Mouse (Mus musculus): Measurements from ENCODE around the gene Tab3. TPM values are rescaled to one million over a fixed set of nuclear protein-coding genes. Genes with fewer than 3 reads are reported as not detected.
A peak's percentile ranks its signal among the peaks of the same experiment; 100 is the strongest.

The Tab3 gene
- 4.2 and 6.5 TPM in 2 replicates for polyA plus RNA-seq (2012; ENCODE audit: insufficient read depth, insufficient read length, missing spikeins)

GRCm38 (mm10) chrX:85573532-85574181 is at the start of gene Tab3:
Gene Tab3, plus strand, starts transcription at chrX:85574022.
- Histone ChIP-seq H3K4me1 (ENCODE audit: control insufficient read depth, insufficient read depth, insufficient read length, low read length) (no peaks in the 10 kb centered on the region), H3K4me3 (ENCODE audit: insufficient read depth, low read depth, low read length) (peak within 1 kb of the TSS; percentile 93), H3K27ac (replicated peaks; ENCODE audit: low read depth, low read length) (0 out of 2 replicates have a peak within 1 kb of the TSS, but pooled peaks have one; percentile 42)

- no peak overlapping the region for H3K27ac ChIP-seq (replicated peaks; ENCODE audit: low read depth, low read length)
- no peaks in the 10 kb centered on the region for H3K4me1 ChIP-seq (ENCODE audit: control insufficient read depth, insufficient read depth, insufficient read length, low read length)
- H3K4me3 ChIP-seq (ENCODE audit: insufficient read depth, low read depth, low read length), result no peak overlapping the region
Observed at GRCm38 (mm10) chrX:85525545-85525944, 48.3 kb upstream of the Tab3 start.

GRCm38 (mm10) chrX:85526263-85527019 is 47.4 kb upstream of the Tab3 start:
- H3K4me1 ChIP-seq (ENCODE audit: control insufficient read depth, insufficient read depth, insufficient read length, low read length), result no peaks in the 10 kb centered on the region
- no peak overlapping the region for H3K4me3 ChIP-seq (ENCODE audit: insufficient read depth, low read depth, low read length)
- no peak overlapping the region for H3K27ac ChIP-seq (replicated peaks; ENCODE audit: low read depth, low read length)

GRCm38 (mm10) chrX:85558931-85559330 is 14.9 kb upstream of the Tab3 start:
- no peak overlapping the region for H3K4me3 ChIP-seq (ENCODE audit: insufficient read depth, low read depth, low read length)
- no peak overlapping the region for H3K27ac ChIP-seq (replicated peaks; ENCODE audit: low read depth, low read length)
- H3K4me1 ChIP-seq (ENCODE audit: control insufficient read depth, insufficient read depth, insufficient read length, low read length), result no peaks in the 10 kb centered on the region

GRCm38 (mm10) chrX:85566256-85566655 is 7.6 kb upstream of the Tab3 start:
- Histone ChIP-seq H3K4me3 (ENCODE audit: insufficient read depth, low read depth, low read length) (no peak overlapping the region), H3K4me1 (ENCODE audit: control insufficient read depth, insufficient read depth, insufficient read length, low read length) (no peaks in the 10 kb centered on the region), H3K27ac (replicated peaks; ENCODE audit: low read depth, low read length) (no peak overlapping the region)

GRCm38 (mm10) chrX:85574182-85574541 is 340 bp downstream of the Tab3 start:
- H3K4me1 ChIP-seq (ENCODE audit: control insufficient read depth, insufficient read depth, insufficient read length, low read length), result no peaks in the 10 kb centered on the region
- 0 out of 2 replicates have a peak overlapping the region, but pooled peaks have one; percentile 23 for H3K27ac ChIP-seq (replicated peaks; ENCODE audit: low read depth, low read length)
- H3K4me3 ChIP-seq (ENCODE audit: insufficient read depth, low read depth, low read length), result peak overlapping the region; percentile 93

- Histone ChIP-seq H3K4me3 (ENCODE audit: insufficient read depth, low read depth, low read length) (no peak overlapping the region), H3K4me1 (ENCODE audit: control insufficient read depth, insufficient read depth, insufficient read length, low read length) (no peaks in the 10 kb centered on the region)
Observed at GRCm38 (mm10) chrX:85576310-85576709, 2.5 kb downstream of the Tab3 start.

GRCm38 (mm10) chrX:85580768-85581167 is 6.9 kb downstream of the Tab3 start:
- H3K4me1 ChIP-seq (ENCODE audit: control insufficient read depth, insufficient read depth, insufficient read length, low read length), result no peaks in the 10 kb centered on the region
- no peak overlapping the region for H3K27ac ChIP-seq (replicated peaks; ENCODE audit: low read depth, low read length)
- H3K4me3 ChIP-seq (ENCODE audit: insufficient read depth, low read depth, low read length), result no peak overlapping the region

More at GRCm38 (mm10) chrX:85576310-85576709, 2.5 kb downstream of the Tab3 start:
- no peak overlapping the region for H3K27ac ChIP-seq (replicated peaks; ENCODE audit: low read depth, low read length)

- Histone ChIP-seq H3K4me1 (ENCODE audit: control insufficient read depth, insufficient read depth, insufficient read length, low read length) (no peaks in the 10 kb centered on the region), H3K4me3 (ENCODE audit: insufficient read depth, low read depth, low read length) (no peak overlapping the region)
Observed at GRCm38 (mm10) chrX:85582517-85582916, 8.7 kb downstream of the Tab3 start.

GRCm38 (mm10) chrX:85585575-85585974 is 11.8 kb downstream of the Tab3 start:
- no peaks in the 10 kb centered on the region for H3K4me1 ChIP-seq (ENCODE audit: control insufficient read depth, insufficient read depth, insufficient read length, low read length)
- H3K27ac ChIP-seq (replicated peaks; ENCODE audit: low read depth, low read length), result no peak overlapping the region
- H3K4me3 ChIP-seq (ENCODE audit: insufficient read depth, low read depth, low read length), result no peak overlapping the region

More at GRCm38 (mm10) chrX:85582517-85582916, 8.7 kb downstream of the Tab3 start:
- H3K27ac ChIP-seq (replicated peaks; ENCODE audit: low read depth, low read length), result no peak overlapping the region

GRCm38 (mm10) chrX:85614701-85615100 is 40.9 kb downstream of the Tab3 start:
- Histone ChIP-seq H3K4me3 (ENCODE audit: insufficient read depth, low read depth, low read length) (no peak overlapping the region), H3K27ac (replicated peaks; ENCODE audit: low read depth, low read length) (no peak overlapping the region), H3K4me1 (ENCODE audit: control insufficient read depth, insufficient read depth, insufficient read length, low read length) (no peaks in the 10 kb centered on the region)

GRCm38 (mm10) chrX:85646204-85646777 is 72.5 kb downstream of the Tab3 start:
- Histone ChIP-seq H3K27ac (replicated peaks; ENCODE audit: low read depth, low read length) (no peak overlapping the region), H3K4me3 (ENCODE audit: insufficient read depth, low read depth, low read length) (no peak overlapping the region), H3K4me1 (ENCODE audit: control insufficient read depth, insufficient read depth, insufficient read length, low read length) (no peaks in the 10 kb centered on the region)

GRCm38 (mm10) chrX:85676808-85677207 is 103.0 kb downstream of the Tab3 start:
- Histone ChIP-seq H3K27ac (replicated peaks; ENCODE audit: low read depth, low read length) (no peak overlapping the region), H3K4me1 (ENCODE audit: control insufficient read depth, insufficient read depth, insufficient read length, low read length) (no peaks in the 10 kb centered on the region), H3K4me3 (ENCODE audit: insufficient read depth, low read depth, low read length) (no peak overlapping the region)

- no peak overlapping the region for H3K4me3 ChIP-seq (ENCODE audit: insufficient read depth, low read depth, low read length)
- H3K4me1 ChIP-seq (ENCODE audit: control insufficient read depth, insufficient read depth, insufficient read length, low read length), result no peaks in the 10 kb centered on the region
- no peak overlapping the region for H3K27ac ChIP-seq (replicated peaks; ENCODE audit: low read depth, low read length)
Observed at GRCm38 (mm10) chrX:85682125-85682524, 108.3 kb downstream of the Tab3 start.

GRCm38 (mm10) chrX:85683723-85684122 is 109.9 kb downstream of the Tab3 start:
- Histone ChIP-seq H3K27ac (replicated peaks; ENCODE audit: low read depth, low read length) (no peak overlapping the region), H3K4me1 (ENCODE audit: control insufficient read depth, insufficient read depth, insufficient read length, low read length) (no peaks in the 10 kb centered on the region), H3K4me3 (ENCODE audit: insufficient read depth, low read depth, low read length) (no peak overlapping the region)

Data from brown adipose tissue, adult 24 weeks (tissue).